Mouse (Mus musculus) liver, embryonic 14.5 days (tissue): ENCODE measurements around the gene Btbd35f26. TPM values are rescaled to one million over a fixed set of nuclear protein-coding genes. Genes with fewer than 3 reads are reported as not detected.
"Not testable (repeated sequence)": the region's sequence is repeated elsewhere in the genome, so short reads cannot be mapped to it uniquely, and the experiment has no call there.

Experiments
- ATAC-seq: fragments of 200-750 bp; cut with Nextera tagmentation; 2 replicates; pipeline ENCODE4 v1.8.0; 2017; ENCODE audit warnings: moderate number of reproducible peaks, mild to moderate bottlenecking, moderate library complexity; ENCODE audit not compliant: insufficient read depth
- DNase-seq, 3 experiments: peaks; one replicate each; pipeline ENCODE4 v3.0.0-alpha.2; 2012 to 2013; ENCODE audit warnings: low read depth in 3 of 3, low spot score in 3 of 3
- H3K27ac ChIP-seq: fragments of 300-500 bp; sonication (generic); 2 replicates; pipeline ENCODE4 v1.5.1; 2014; ENCODE audit warnings: moderate library complexity, mild to moderate bottlenecking, control low read depth, inconsistent platforms
- H3K27me3 ChIP-seq: fragments of 300-500 bp; sonication (generic); 2 replicates; pipeline ENCODE4 v1.6.1; 2014; ENCODE audit warnings: mild to moderate bottlenecking, low read length, moderate library complexity; ENCODE audit not compliant: control insufficient read depth, insufficient read depth
- H3K36me3 ChIP-seq: fragments of 300-500 bp; sonication (generic); replicated peaks from 2 replicates; pipeline ENCODE4 v1.6.1; 2014; ENCODE audit warnings: low read depth; ENCODE audit not compliant: control insufficient read depth, insufficient read depth
- H3K4me1 ChIP-seq, 2 experiments: fragments of 200-500 bp in 1 of 2; fragments of 300-500 bp in 1 of 2; sonication (generic) in 1 of 2; replicated peaks; 2 replicates each; pipeline ENCODE4 v1.6.1; 2012 to 2014; ENCODE audit warnings: antibody characterized with exemption in 1 of 2, inconsistent platforms in 1 of 2, low read length in 1 of 2; ENCODE audit not compliant: control insufficient read depth in 2 of 2, insufficient read depth in 2 of 2
- H3K4me2 ChIP-seq: fragments of 300-500 bp; sonication (generic); 2 replicates; pipeline ENCODE4 v1.6.1; 2014; ENCODE audit warnings: low read depth, mild to moderate bottlenecking, control low read depth, moderate library complexity
- H3K4me3 ChIP-seq, 2 experiments: fragments of 200-500 bp in 1 of 2; fragments of 300-500 bp in 1 of 2; sonication (generic) in 1 of 2; 2 replicates each; pipeline ENCODE4 v1.5.1; 2012 to 2014; ENCODE audit warnings: low read depth in 2 of 2, low read length in 2 of 2, mild to moderate bottlenecking in 2 of 2, control low read depth in 1 of 2, inconsistent platforms in 1 of 2, moderate library complexity in 1 of 2; ENCODE audit not compliant: insufficient read depth in 1 of 2
- H3K9ac ChIP-seq: fragments of 300-500 bp; sonication (generic); replicated peaks from 2 replicates; pipeline ENCODE4 v1.6.1; 2014; ENCODE audit warnings: mild to moderate bottlenecking, control low read depth, moderate library complexity
- H3K9me3 ChIP-seq: fragments of 300-500 bp; sonication (generic); 2 replicates; pipeline ENCODE4 v1.6.1; 2016; ENCODE audit warnings: low read length, mixed read lengths; ENCODE audit not compliant: control insufficient read depth
- WGBS: fragments of 180-500 bp; shearing (Covaris S2); extraction: QIAGEN DNeasy Blood & Tissue Kit; methylation state at CpG from one replicate; pipeline ENCODE4 v1.1.7; 2014; ENCODE audit not compliant: insufficient replicate concordance; 5-methylcytosine and 5-hydroxymethylcytosine counted together
- polyA plus RNA-seq, 2 experiments: library from polyadenylated mRNA; depleted of rRNA in 1 of 2; stranded (reverse) in 1 of 2; unstranded in 1 of 2; fragments of >200 nt; fragmentation: Nextera tagmentation in 1 of 2; extraction: Ambion mirVana in 1 of 2; gene quantifications; 2 replicates each; pipeline versions ENCODE4 v1.2.1 to v1.2.3; 2012 to 2014

Gene Btbd35f26
- polyA plus RNA-seq (2012; rRNA removed) (not detected in 2 replicates), polyA plus RNA-seq (2014; fragmentation: Nextera tagmentation; extraction: Ambion mirVana) (not detected in 2 replicates)

DNA sequence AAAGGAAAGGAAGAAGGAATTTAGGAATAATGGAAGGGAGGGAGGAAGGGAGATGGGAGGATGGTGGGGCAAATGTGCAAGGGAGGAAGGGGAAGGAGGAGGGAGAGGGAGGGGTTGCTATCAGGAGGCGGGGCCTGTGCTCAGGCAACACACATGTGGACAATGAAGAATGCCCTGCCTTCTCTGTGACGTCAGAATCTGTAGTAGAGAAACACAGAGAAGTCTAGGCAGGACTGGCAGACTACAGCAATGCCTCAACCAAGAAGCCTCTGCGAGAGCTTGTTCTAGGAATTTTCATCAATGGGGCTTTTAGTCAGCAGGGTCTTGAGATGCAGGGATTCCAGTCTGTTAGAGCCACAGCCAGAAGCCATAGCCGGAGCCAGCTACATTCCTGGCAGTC lies at the start of gene Btbd35f26:
Gene Btbd35f26, plus strand, starts transcription at position 301 of the 400 bp plus-strand sequence.
- WGBS = no CpG with 5 or more reads among the region's 4 CpGs
- ATAC-seq, DNase-seq, H3K27ac ChIP-seq, H3K36me3 ChIP-seq, H3K4me3 ChIP-seq, H3K4me2 ChIP-seq, H3K4me1 ChIP-seq, H3K27me3 ChIP-seq, H3K9me3 ChIP-seq, H3K9ac ChIP-seq: not testable (repeated sequence)

DNA sequence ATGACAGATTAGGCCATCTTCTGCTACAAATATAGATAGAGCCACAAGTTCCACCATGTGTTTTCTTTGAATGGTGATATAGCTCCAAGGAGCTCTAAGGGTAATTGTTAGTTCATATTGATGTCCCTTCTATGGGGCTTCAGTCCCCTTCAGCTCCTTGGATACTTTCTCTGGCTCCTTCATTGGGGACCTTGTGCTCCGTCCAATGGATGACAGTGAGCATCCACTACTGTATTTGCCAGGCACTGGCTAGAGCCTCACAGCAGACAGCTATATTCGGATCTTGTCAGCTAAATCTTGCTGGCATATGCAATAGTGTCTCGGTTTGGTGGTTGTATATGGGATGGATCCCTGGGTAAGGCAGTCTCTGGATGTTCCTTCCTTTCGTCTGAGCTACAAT lies 5.7 kb downstream of the Btbd35f26 start:
- not testable (repeated sequence) for H3K4me1 ChIP-seq, DNase-seq, H3K9ac ChIP-seq, H3K36me3 ChIP-seq, H3K4me2 ChIP-seq, ATAC-seq, H3K27me3 ChIP-seq, H3K27ac ChIP-seq, H3K4me3 ChIP-seq, H3K9me3 ChIP-seq
- 44% methylated on average over 1 of the region's 4 CpGs for WGBS

DNA sequence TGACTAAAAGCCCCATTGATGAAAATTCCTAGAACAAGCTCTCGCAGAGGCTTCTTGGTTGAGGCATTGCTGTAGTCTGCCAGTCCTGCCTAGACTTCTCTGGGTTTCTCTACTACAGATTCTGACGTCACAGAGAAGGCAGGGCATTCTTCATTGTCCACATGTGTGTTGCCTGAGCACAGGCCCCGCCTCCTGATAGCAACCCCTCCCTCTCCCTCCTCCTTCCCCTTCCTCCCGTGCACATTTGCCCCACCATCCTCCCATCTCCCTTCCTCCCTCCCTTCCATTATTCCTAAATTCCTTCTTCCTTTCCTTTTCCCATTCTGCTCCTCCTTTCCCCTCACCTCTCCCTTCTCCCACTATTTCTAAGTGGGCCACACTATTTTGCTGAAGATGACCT lies 47.6 kb downstream of the Btbd35f26 start, which contains the start of gene Btbd35f19:
Gene Btbd35f19, minus strand, starts transcription at position 101 of the 400 bp plus-strand sequence.
- not testable (repeated sequence) for H3K4me2 ChIP-seq, H3K27ac ChIP-seq, H3K4me1 ChIP-seq, H3K9ac ChIP-seq, H3K9me3 ChIP-seq, H3K4me3 ChIP-seq, DNase-seq, ATAC-seq, H3K27me3 ChIP-seq, H3K36me3 ChIP-seq
- WGBS = no CpG with 5 or more reads among the region's 4 CpGs

Other genes starting within 250 kb of the Btbd35f26 start
- gene Btbd35f29, start 218.8 kb upstream of the Btbd35f26 start, polyA plus RNA-seq (2012; rRNA removed) = not detected in 2 replicates
- not detected in 2 replicates for gene Btbd35f29, start 218.8 kb upstream of the Btbd35f26 start, polyA plus RNA-seq (2014; fragmentation: Nextera tagmentation; extraction: Ambion mirVana)
- not detected in 2 replicates for gene Spin2f, start 82.6 kb upstream of the Btbd35f26 start, polyA plus RNA-seq (2012; rRNA removed)
- gene Spin2f, start 82.6 kb upstream of the Btbd35f26 start, polyA plus RNA-seq (2014; fragmentation: Nextera tagmentation; extraction: Ambion mirVana) = not detected in 2 replicates
- not detected in 2 replicates for gene Btbd35f19, start 47.5 kb downstream of the Btbd35f26 start, polyA plus RNA-seq (2012; rRNA removed)
- gene Btbd35f19, start 47.5 kb downstream of the Btbd35f26 start, polyA plus RNA-seq (2014; fragmentation: Nextera tagmentation; extraction: Ambion mirVana) = not detected in 2 replicates
- not detected in 2 replicates for gene Gm21883, start 237.8 kb downstream of the Btbd35f26 start, polyA plus RNA-seq (2012; rRNA removed)
- not detected in 2 replicates for gene Gm21883, start 237.8 kb downstream of the Btbd35f26 start, polyA plus RNA-seq (2014; fragmentation: Nextera tagmentation; extraction: Ambion mirVana)